Mouse (Mus musculus) gastrocnemius, postnatal 14 days (tissue): Measurements from ENCODE around the gene Stk16. TPM values are rescaled to one million over a fixed set of nuclear protein-coding genes. Genes with fewer than 3 reads are reported as not detected.

Experiments used
- DNase-seq: peaks from one replicate; pipeline ENCODE4 v3.0.0; 2021; ENCODE audit warnings: mixed read lengths
- intact Hi-C: fragments of 180-260 bp; cut with DNase I; formaldehyde crosslinking; loops from one replicate; pipeline ENCODE4 v1.15.1; 2025; ENCODE audit warnings: low total_unique reads
- long read RNA-seq, 2 experiments: library from polyadenylated mRNA; stranded (forward); transcript quantifications; one replicate each; pipeline ENCODE4 v2.0.0; 2021
- total RNA-seq, 2 experiments: library from RNA; stranded (reverse); gene quantifications; 2 replicates each; pipeline ENCODE4 v1.2.3; 2021

The Stk16 gene
- 10 to 100 TPM; 27.2 to 28.2 TPM for total RNA-seq
- long read RNA-seq, experiment 1, transcript Stk16-201 (8 exons, 2,876 nt) = major isoform, 24 of 30 reads
- long read RNA-seq, experiment 1, partial matches to known transcripts = 1 of 30 reads
- long read RNA-seq, experiment 1, other reads (novel, unspliced or antisense) = 2 of 30 reads
- long read RNA-seq, experiment 2, transcript Stk16-201 (8 exons, 2,876 nt) = major isoform, 19 of 29 reads
- long read RNA-seq, experiment 2, partial matches to known transcripts = 0 of 29 reads
- long read RNA-seq, experiment 2, other reads (novel, unspliced or antisense) = 8 of 29 reads

- intact Hi-C loops = no loop called here
- DNase-seq = peak; percentile 96
Measured at GRCm38 (mm10) chr1:75210136-75211087, at the start of gene Stk16, which contains the start of gene Glb1l. Stk16 (plus strand) TSS chr1:75210838. Glb1l (minus strand) TSS chr1:75210813.

- DNase-seq = no peak
- intact Hi-C loops = no loop called here
Measured at GRCm38 (mm10) chr1:75168093-75168471, 42.6 kb upstream of the Stk16 start.

- DNase-seq = peak; percentile 98
- intact Hi-C loops = no loop called here
Measured at GRCm38 (mm10) chr1:75168472-75169464, 41.9 kb upstream of the Stk16 start, which contains the start of gene Zfand2b. Zfand2b (plus strand) TSS chr1:75168646.

- peak; percentile 67 for DNase-seq
- intact Hi-C loops = no loop called here
Measured at GRCm38 (mm10) chr1:75179334-75180104, 31.1 kb upstream of the Stk16 start.

GRCm38 (mm10) chr1:75180105-75180590 is 30.5 kb upstream of the Stk16 start, which contains the start of gene Abcb6:
Abcb6 (minus strand) TSS chr1:75180392.
- intact Hi-C loops = no loop called here
- DNase-seq = peak; percentile 89

GRCm38 (mm10) chr1:75180741-75181140 is 29.9 kb upstream of the Stk16 start:
- DNase-seq = no peak
- intact Hi-C loops = no loop called here

GRCm38 (mm10) chr1:75181377-75181870 is 29.2 kb upstream of the Stk16 start:
- DNase-seq = no peak
- intact Hi-C loops = no loop called here

- DNase-seq = no peak
- intact Hi-C loops = no loop called here
Measured at GRCm38 (mm10) chr1:75182160-75182559, 28.5 kb upstream of the Stk16 start.

- no peak for DNase-seq
- intact Hi-C loops = no loop called here
Measured at GRCm38 (mm10) chr1:75185495-75185894, 25.1 kb upstream of the Stk16 start.

- intact Hi-C loops = no loop called here
- DNase-seq = no peak
Measured at GRCm38 (mm10) chr1:75187126-75187525, 23.5 kb upstream of the Stk16 start.

GRCm38 (mm10) chr1:75187914-75188483 is 22.6 kb upstream of the Stk16 start:
- intact Hi-C loops = no loop called here
- no peak for DNase-seq

GRCm38 (mm10) chr1:75190577-75190976 is 20.1 kb upstream of the Stk16 start:
- no peak for DNase-seq
- intact Hi-C loops = no loop called here

- intact Hi-C loops = no loop called here
- DNase-seq = no peak
Measured at GRCm38 (mm10) chr1:75191258-75191621, 19.4 kb upstream of the Stk16 start.

- peak; percentile 94 for DNase-seq
- intact Hi-C loops = no loop called here
Measured at GRCm38 (mm10) chr1:75191622-75192402, 18.8 kb upstream of the Stk16 start, which contains the start of the genes Ankzf1 and Atg9a. Ankzf1 (plus strand) TSS chr1:75192151. Atg9a (minus strand) TSS chr1:75192196.

- DNase-seq = peak; percentile 44
- intact Hi-C loops = no loop called here
Measured at GRCm38 (mm10) chr1:75192452-75192851, 18.2 kb upstream of the Stk16 start.

GRCm38 (mm10) chr1:75201236-75201635 is 9.4 kb upstream of the Stk16 start:
- intact Hi-C loops = no loop called here
- no peak for DNase-seq
